Mouse (Mus musculus) adrenal gland, postnatal 4 days (tissue): Measurements from ENCODE around the gene Csnk1g1. TPM values are rescaled to one million over a fixed set of nuclear protein-coding genes. Genes with fewer than 3 reads are reported as not detected.

Source experiments
- DNase-seq, 2 experiments: peaks; one replicate each; pipeline ENCODE4 v3.0.0; 2021 to 2022; ENCODE audit warnings: low spot score in 2 of 2, mixed read lengths in 2 of 2
- total RNA-seq, 2 experiments: library from RNA; stranded (reverse); gene quantifications; 2 replicates each; pipeline ENCODE4 v1.2.3; 2021

Gene Csnk1g1
- total RNA-seq, 2 experiments from 2014 or later = 30.3 to 33.1 TPM

GRCm38 (mm10) chr9:65995603-65996376 is 87.1 kb downstream of the Csnk1g1 start:
- DNase-seq = no peak

- no peak for DNase-seq
These were observed 90.2 kb downstream of the Csnk1g1 start for GRCm38 (mm10) chr9:65998965-65999364.

DNA sequence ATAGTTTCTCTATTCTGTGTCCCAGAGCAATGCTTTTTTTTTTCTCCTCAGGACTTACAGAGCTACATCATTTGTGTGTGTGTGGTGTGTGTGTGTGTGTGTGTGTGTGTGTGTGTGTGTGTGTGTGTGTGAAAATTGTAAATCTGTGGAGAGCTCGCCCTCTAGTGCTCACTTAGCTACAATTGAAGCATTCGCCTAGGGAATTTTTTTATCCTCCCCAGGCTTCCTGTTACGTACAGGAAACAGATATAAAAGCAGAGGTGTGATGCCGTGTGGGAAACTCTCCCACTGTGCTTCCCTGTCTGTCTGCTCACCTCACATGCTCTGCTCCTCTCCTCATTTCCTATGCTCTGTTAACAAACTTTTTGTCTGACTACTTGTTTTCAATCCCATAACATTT is 95.7 kb downstream of the Csnk1g1 start:
- no peak for DNase-seq

GRCm38 (mm10) chr9:66007603-66008202 is 99.0 kb downstream of the Csnk1g1 start:
- DNase-seq = no peak

DNA sequence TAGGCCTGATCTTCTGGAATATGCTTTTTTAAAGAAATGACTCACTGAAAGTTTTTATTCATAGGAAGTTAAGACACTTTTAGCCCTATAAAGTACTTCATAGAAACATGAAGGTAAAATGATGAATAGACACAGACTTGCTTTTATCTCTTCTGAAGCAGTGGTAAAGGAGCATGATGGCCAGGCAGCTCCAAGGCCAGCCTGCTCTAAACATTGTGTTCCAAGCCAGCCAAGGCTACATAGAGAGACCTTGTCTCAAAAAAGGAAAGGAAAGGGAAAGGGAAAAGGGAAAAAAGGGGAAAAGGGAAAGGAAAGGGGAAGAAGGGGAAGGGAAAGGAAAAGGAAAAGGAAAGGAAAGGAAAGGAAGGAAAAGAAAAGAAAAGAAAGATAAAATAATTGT is 111.9 kb downstream of the Csnk1g1 start:
- no peak for DNase-seq

DNA sequence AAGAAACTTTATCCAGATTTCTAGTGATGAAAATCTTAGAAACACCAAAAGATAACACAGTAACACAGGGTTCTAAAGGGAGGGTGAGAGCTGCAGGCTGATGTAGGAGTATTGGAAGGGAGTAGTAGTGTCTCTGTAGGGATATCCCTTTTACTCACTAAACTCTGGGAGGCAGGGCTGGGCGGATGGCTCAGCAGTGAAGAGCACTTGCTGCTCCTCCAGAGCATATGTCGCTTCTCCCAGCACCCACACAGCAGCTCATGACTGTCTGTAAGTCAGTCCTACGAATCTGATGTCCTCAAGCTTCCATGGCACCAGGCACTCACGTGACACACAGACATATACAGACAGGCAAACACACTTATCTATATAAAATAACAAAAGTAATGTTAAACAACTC is 129.4 kb downstream of the Csnk1g1 start:
- DNase-seq = no peak

- DNase-seq = no peak
These were observed 129.9 kb downstream of the Csnk1g1 start for GRCm38 (mm10) chr9:66038581-66038980.

DNA sequence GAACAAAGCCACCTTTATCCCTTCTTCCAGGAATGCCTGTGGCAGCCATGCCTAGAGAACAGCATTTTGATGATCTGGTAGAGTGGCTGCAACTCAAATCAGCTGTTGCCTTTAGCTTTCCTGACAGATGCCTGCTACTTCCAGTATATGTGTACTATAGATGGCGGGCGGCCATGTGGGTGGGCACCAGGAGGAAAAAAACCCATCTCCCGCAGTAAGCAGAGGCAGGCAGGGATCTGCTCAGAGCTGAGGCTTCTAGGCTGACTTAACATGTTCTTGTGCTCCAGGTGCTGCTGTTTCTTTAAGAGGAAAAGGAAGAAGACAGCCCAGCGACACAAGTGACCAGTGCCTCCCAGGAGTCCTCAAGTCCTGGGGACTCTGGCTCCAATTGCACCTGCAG is 130.6 kb downstream of the Csnk1g1 start:
- DNase-seq = no peak

DNA sequence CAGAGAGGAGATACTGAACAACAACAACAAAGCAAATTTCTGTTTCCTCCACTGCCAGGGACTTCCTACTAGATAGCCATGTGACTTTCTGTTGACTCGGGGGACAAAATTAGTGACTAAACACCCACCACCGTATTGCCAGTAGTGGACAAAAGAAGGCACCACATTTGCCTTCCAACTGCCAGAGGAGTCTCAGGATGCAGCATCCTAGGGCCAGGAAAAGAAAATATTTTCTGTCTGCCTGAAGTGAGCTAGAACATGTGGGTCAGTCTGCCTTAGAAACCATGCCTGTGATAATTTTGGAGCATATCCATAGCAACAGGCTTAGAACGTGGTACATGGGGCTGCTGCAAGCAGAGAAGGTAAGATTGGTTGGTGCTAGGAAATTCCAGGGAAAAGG is 132.1 kb downstream of the Csnk1g1 start:
- no peak for DNase-seq

- no peak for DNase-seq
These were observed 133.6 kb downstream of the Csnk1g1 start for GRCm38 (mm10) chr9:66042331-66042730.

GRCm38 (mm10) chr9:66043241-66043640 is 134.5 kb downstream of the Csnk1g1 start:
- no peak for DNase-seq

DNA sequence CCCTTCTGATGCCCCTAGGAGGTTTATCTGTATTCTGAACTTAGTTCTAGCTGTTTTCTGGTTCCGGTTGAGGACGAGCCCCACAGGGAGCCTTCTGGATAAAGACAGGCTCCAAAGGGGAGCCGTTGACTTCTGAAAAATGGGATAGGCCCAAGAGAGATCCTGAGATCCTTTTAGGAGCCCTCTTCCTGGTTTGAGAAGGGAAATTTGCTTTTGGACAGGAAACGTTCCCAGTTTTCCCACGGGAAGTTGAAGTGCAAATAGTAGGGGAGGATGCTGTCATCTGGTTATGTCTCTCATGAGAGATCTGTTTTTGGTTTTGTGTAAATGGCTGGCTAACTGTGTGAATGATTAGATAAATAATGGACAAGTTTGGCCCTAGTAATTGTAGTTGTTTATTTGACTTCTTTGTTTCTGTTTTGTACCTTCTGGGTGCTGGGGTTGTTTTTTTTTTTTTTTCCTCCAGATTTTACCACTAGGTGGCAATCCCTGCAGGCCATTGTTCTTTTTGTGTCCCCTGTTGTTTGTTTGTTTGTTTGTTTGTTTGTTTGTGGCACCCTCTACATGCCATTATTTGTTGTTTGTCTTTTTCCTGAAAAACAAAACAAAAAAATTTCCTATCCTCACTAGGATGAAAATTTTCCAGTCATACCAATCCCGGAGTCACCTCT is 141.3 kb downstream of the Csnk1g1 start:
- DNase-seq = no peak

GRCm38 (mm10) chr9:66051493-66051892 is 142.8 kb downstream of the Csnk1g1 start:
- DNase-seq = no peak

GRCm38 (mm10) chr9:66052731-66053130 is 144.0 kb downstream of the Csnk1g1 start:
- no peak for DNase-seq

- DNase-seq = no peak
These were observed 144.9 kb downstream of the Csnk1g1 start for GRCm38 (mm10) chr9:66053620-66054019.

DNA sequence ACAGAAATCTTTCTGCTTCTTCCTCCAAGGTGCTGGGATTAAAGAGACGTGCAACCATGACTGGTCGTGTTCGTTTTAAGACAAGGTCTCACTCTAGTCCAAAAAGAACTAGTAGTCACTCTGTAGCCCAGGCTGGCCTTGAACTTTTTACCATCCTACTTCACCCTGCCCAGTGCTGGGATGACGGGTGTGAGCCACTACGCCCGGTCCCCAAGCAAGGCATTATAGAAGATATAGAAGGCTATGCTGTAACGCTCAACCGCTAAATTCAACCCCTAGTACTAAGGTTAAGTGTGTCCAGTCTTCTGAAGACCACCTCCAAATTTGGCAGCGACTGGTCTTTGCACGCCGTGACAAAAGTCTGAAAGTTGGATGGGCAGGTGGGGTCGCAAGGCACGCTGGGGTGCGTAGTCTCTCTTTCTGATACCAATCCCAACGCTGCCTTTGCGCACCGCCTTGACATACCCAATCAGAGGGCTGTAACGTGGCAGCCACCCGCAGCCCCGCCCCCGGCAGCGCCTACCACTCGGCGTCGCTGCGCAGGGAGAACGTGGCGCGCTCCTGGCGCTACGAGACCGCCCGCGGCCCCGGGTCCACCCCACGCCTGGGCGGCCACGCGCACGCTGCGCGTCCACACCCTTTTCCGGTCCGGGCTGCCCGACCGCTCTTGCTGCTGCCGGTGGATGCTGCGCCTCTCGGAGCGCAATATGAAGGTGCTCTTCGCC is 151.0 kb downstream of the Csnk1g1 start, which contains the start of gene Ppib:
TSS of gene Ppib (plus strand) at position 640 of the 725 bp plus-strand sequence.
- DNase-seq = peak; percentile 92 to 93

GRCm38 (mm10) chr9:66060308-66060647 is 151.6 kb downstream of the Csnk1g1 start:
- DNase-seq = no peak

DNA sequence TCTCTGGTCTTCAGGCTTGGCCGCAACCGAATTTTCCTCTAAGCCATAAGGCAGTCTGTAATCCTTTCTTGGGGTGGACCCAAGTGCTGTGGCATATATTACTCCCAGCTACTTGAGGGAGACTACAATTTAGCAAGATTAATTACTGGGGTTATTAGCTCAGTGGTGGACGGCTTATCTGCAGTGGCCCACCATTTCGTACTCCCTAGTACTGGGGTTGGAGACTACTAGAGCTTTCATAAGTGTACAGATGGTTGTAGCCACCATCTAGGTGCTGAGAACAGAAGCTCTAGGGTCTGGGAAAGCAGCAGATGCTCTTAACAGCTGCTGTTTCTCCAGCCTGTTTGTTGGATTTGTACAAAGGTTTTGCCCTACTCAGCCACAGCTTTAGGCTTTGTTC is 152.3 kb downstream of the Csnk1g1 start:
- no peak for DNase-seq

- no peak for DNase-seq
These were observed 152.9 kb downstream of the Csnk1g1 start for GRCm38 (mm10) chr9:66061656-66062055.

GRCm38 (mm10) chr9:66063446-66063845 is 154.7 kb downstream of the Csnk1g1 start:
- DNase-seq = no peak

- no peak for DNase-seq
These were observed 155.6 kb downstream of the Csnk1g1 start for GRCm38 (mm10) chr9:66064316-66064715.

- no peak for DNase-seq
These were observed 158.1 kb downstream of the Csnk1g1 start for GRCm38 (mm10) chr9:66066791-66067190.
